Mouse (Mus musculus) forebrain, embryonic 13.5 days (tissue): Measurements from ENCODE around the gene 2410004B18Rik. TPM values are rescaled to one million over a fixed set of nuclear protein-coding genes. Genes with fewer than 3 reads are reported as not detected.
A peak's percentile ranks its signal among the peaks of the same experiment; 100 is the strongest.

Experiments used
- ATAC-seq: fragments of 200-750 bp; cut with Nextera tagmentation; 2 replicates; pipeline ENCODE4 v1.8.0; 2017
- H3K27ac ChIP-seq: fragments of 300-500 bp; sonication (generic); 2 replicates; pipeline ENCODE4 v1.5.1; 2015; ENCODE audit warnings: inconsistent platforms, mild to moderate bottlenecking, moderate library complexity
- H3K27me3 ChIP-seq: fragments of 300-500 bp; sonication (generic); 2 replicates; pipeline ENCODE4 v1.6.1; 2015; ENCODE audit warnings: mild to moderate bottlenecking, inconsistent platforms
- H3K36me3 ChIP-seq: fragments of 300-500 bp; sonication (generic); 2 replicates; pipeline ENCODE4 v1.6.1; 2015; ENCODE audit warnings: mild to moderate bottlenecking, inconsistent platforms; ENCODE audit not compliant: poor library complexity, severe bottlenecking
- H3K4me1 ChIP-seq: fragments of 300-500 bp; sonication (generic); 2 replicates; pipeline ENCODE4 v1.6.1; 2015; ENCODE audit warnings: inconsistent platforms
- H3K4me2 ChIP-seq: fragments of 300-500 bp; sonication (generic); 2 replicates; pipeline ENCODE4 v1.6.1; 2015; ENCODE audit warnings: inconsistent platforms, mild to moderate bottlenecking, moderate library complexity
- H3K4me3 ChIP-seq: fragments of 300-500 bp; sonication (generic); 2 replicates; pipeline ENCODE4 v1.5.1; 2015; ENCODE audit warnings: mild to moderate bottlenecking, inconsistent platforms
- H3K9ac ChIP-seq: fragments of 300-500 bp; sonication (generic); 2 replicates; pipeline ENCODE4 v1.6.1; 2015; ENCODE audit warnings: mild to moderate bottlenecking, inconsistent platforms
- H3K9me3 ChIP-seq: fragments of 300-500 bp; sonication (generic); replicated peaks from 2 replicates; pipeline ENCODE4 v1.6.1; 2016; ENCODE audit warnings: inconsistent platforms
- WGBS: fragments of 180-500 bp; shearing (Covaris S2); methylation state at CpG from one replicate; pipeline ENCODE4 v1.1.7; 2015; 5-methylcytosine and 5-hydroxymethylcytosine counted together
- polyA plus RNA-seq: library from polyadenylated mRNA; unstranded; fragments of >200 nt; fragmentation: Nextera tagmentation; extraction: Ambion mirVana; gene quantifications from 2 replicates; pipeline ENCODE4 v1.2.1, GENCODE M21; 2015

2410004B18Rik gene
- polyA plus RNA-seq, 1 experiment from 2014 or later = 62.5 TPM

- Histone ChIP-seq H3K36me3 (peaks cover 35% of the 10 kb centered on the region), H3K4me3 (peak overlapping the region; percentile 98), H3K27ac (peak overlapping the region; percentile 63)
These were observed 863 bp downstream of the 2410004B18Rik start for GRCm38 (mm10) chr3:145938405-145939349.

GRCm38 (mm10) chr3:145939402-145939801, 1.6 kb downstream of the 2410004B18Rik start:
- Histone ChIP-seq H3K36me3 (peaks cover 37% of the 10 kb centered on the region), H3K4me1 (peaks cover 35% of the 10 kb centered on the region), H3K9ac (peak overlapping the region; percentile 97), H3K4me3 (peak overlapping the region; percentile 98), H3K9me3 (no peaks in the 10 kb centered on the region), H3K27me3 (no peaks in the 10 kb centered on the region), H3K4me2 (peak overlapping the region; percentile 83), H3K27ac (no peak overlapping the region)
- no peak for ATAC-seq
- 86% methylated on average over 12 of the region's 12 CpGs for WGBS

More at GRCm38 (mm10) chr3:145938405-145939349, 863 bp downstream of the 2410004B18Rik start:
- H3K9ac ChIP-seq = peak overlapping the region; percentile 97
- 20% methylated on average over 45 of the region's 50 CpGs for WGBS
- H3K4me2 ChIP-seq = peak overlapping the region; percentile 83
- no peaks in the 10 kb centered on the region for H3K27me3 ChIP-seq
- H3K9me3 ChIP-seq = no peaks in the 10 kb centered on the region
- H3K4me1 ChIP-seq = peaks cover 35% of the 10 kb centered on the region
- ATAC-seq = peak; percentile 16

GRCm38 (mm10) chr3:145939971-145940370, 2.2 kb downstream of the 2410004B18Rik start:
- Histone ChIP-seq H3K4me3 (no peak overlapping the region), H3K9me3 (no peaks in the 10 kb centered on the region), H3K27me3 (no peaks in the 10 kb centered on the region), H3K36me3 (peaks cover 37% of the 10 kb centered on the region), H3K27ac (no peak overlapping the region), H3K4me2 (peak overlapping the region; percentile 83; the same call in 1 of the 2 replicates), H3K9ac (no peak overlapping the region), H3K4me1 (peaks cover 35% of the 10 kb centered on the region)
- ATAC-seq = no peak
- WGBS = 81% methylated on average over 4 of the region's 4 CpGs

- H3K27ac ChIP-seq = no peak overlapping the region
- H3K9me3 ChIP-seq = no peaks in the 10 kb centered on the region
- H3K36me3 ChIP-seq = peaks cover 42% of the 10 kb centered on the region
- no peak overlapping the region for H3K4me3 ChIP-seq
- no peak overlapping the region for H3K4me2 ChIP-seq
- no peak for ATAC-seq
- no peaks in the 10 kb centered on the region for H3K27me3 ChIP-seq
- WGBS = 13% methylated on average over 3 of the region's 3 CpGs
- no peak overlapping the region for H3K9ac ChIP-seq
- H3K4me1 ChIP-seq = peaks cover 39% of the 10 kb centered on the region
These were observed 4.2 kb downstream of the 2410004B18Rik start for GRCm38 (mm10) chr3:145941971-145942370.

- no peak for ATAC-seq
These were observed 6.5 kb downstream of the 2410004B18Rik start for GRCm38 (mm10) chr3:145944348-145944747.

GRCm38 (mm10) chr3:145945904-145946303, 8.1 kb downstream of the 2410004B18Rik start:
- 88% methylated on average over 3 of the region's 3 CpGs for WGBS
- Histone ChIP-seq H3K4me2 (no peak overlapping the region), H3K4me1 (peaks cover 31% of the 10 kb centered on the region), H3K9ac (no peak overlapping the region), H3K4me3 (no peak overlapping the region), H3K9me3 (no peaks in the 10 kb centered on the region), H3K36me3 (peaks cover 26% of the 10 kb centered on the region), H3K27me3 (peaks cover 7% of the 10 kb centered on the region; the same call in 1 of the 2 replicates), H3K27ac (no peak overlapping the region)
- no peak for ATAC-seq

More at GRCm38 (mm10) chr3:145944348-145944747, 6.5 kb downstream of the 2410004B18Rik start:
- Histone ChIP-seq H3K9me3 (no peaks in the 10 kb centered on the region), H3K27ac (no peak overlapping the region), H3K4me1 (peaks cover 36% of the 10 kb centered on the region), H3K4me3 (no peak overlapping the region), H3K36me3 (peaks cover 38% of the 10 kb centered on the region), H3K4me2 (no peak overlapping the region), H3K27me3 (peaks cover 2% of the 10 kb centered on the region; the same call in 1 of the 2 replicates), H3K9ac (no peak overlapping the region)
- 85% methylated on average over 7 of the region's 7 CpGs for WGBS

- H3K9me3 ChIP-seq = no peaks in the 10 kb centered on the region
- peaks cover 18% of the 10 kb centered on the region for H3K36me3 ChIP-seq
- H3K4me3 ChIP-seq = no peak overlapping the region
- H3K4me1 ChIP-seq = peaks cover 29% of the 10 kb centered on the region
- no peak overlapping the region for H3K9ac ChIP-seq
- 61% methylated on average over 2 of the region's 2 CpGs for WGBS
- no peak overlapping the region for H3K27ac ChIP-seq
- no peak for ATAC-seq
- H3K4me2 ChIP-seq = no peak overlapping the region
- peaks cover 12% of the 10 kb centered on the region; the same call in 1 of the 2 replicates for H3K27me3 ChIP-seq
These were observed 8.8 kb downstream of the 2410004B18Rik start for GRCm38 (mm10) chr3:145946654-145947053.

- peaks cover 18% of the 10 kb centered on the region for H3K36me3 ChIP-seq
These were observed 9.9 kb downstream of the 2410004B18Rik start for GRCm38 (mm10) chr3:145947539-145948204.

GRCm38 (mm10) chr3:145950034-145950814, 12.4 kb downstream of the 2410004B18Rik start:
- H3K4me2 ChIP-seq = peak overlapping the region; percentile 51
- peak; percentile 83 for ATAC-seq
- H3K9me3 ChIP-seq = no peaks in the 10 kb centered on the region
- H3K9ac ChIP-seq = peak overlapping the region; percentile 55
- peaks cover 14% of the 10 kb centered on the region; the same call in 1 of the 2 replicates for H3K27me3 ChIP-seq
- no peak overlapping the region for H3K27ac ChIP-seq
- H3K36me3 ChIP-seq = peaks cover 2% of the 10 kb centered on the region; the same call in 1 of the 2 replicates
- WGBS = 8% methylated on average over 15 of the region's 15 CpGs
- H3K4me3 ChIP-seq = 0 out of 2 replicates have a peak overlapping the region, but pooled peaks have one; percentile 9
- peaks cover 20% of the 10 kb centered on the region for H3K4me1 ChIP-seq

More at GRCm38 (mm10) chr3:145947539-145948204, 9.9 kb downstream of the 2410004B18Rik start:
- Histone ChIP-seq H3K9me3 (no peaks in the 10 kb centered on the region), H3K27ac (no peak overlapping the region), H3K4me2 (no peak overlapping the region), H3K4me3 (no peak overlapping the region), H3K4me1 (peaks cover 24% of the 10 kb centered on the region), H3K27me3 (peaks cover 14% of the 10 kb centered on the region; the same call in 1 of the 2 replicates), H3K9ac (no peak overlapping the region)
- 19% methylated on average over 6 of the region's 6 CpGs for WGBS
- peak; percentile 71 for ATAC-seq

- no peak overlapping the region for H3K9ac ChIP-seq
- H3K4me1 ChIP-seq = peaks cover 20% of the 10 kb centered on the region
- peak overlapping the region; percentile 51; the same call in 1 of the 2 replicates for H3K4me2 ChIP-seq
- H3K27ac ChIP-seq = no peak overlapping the region
- no peak overlapping the region for H3K4me3 ChIP-seq
- H3K27me3 ChIP-seq = peaks cover 14% of the 10 kb centered on the region; the same call in 1 of the 2 replicates
- no peak for ATAC-seq
- 49% methylated on average over 5 of the region's 5 CpGs for WGBS
- no peaks in the 10 kb centered on the region for H3K9me3 ChIP-seq
- no peaks in the 10 kb centered on the region for H3K36me3 ChIP-seq
These were observed 13.0 kb downstream of the 2410004B18Rik start for GRCm38 (mm10) chr3:145950815-145951130.
